Mouse (Mus musculus) Muller cell, postnatal 12 days (primary cell): ENCODE data around the gene Atp6v1g2.
"Not testable (repeated sequence)": the region's sequence is repeated elsewhere in the genome, so short reads cannot be mapped to it uniquely, and the experiment has no call there.

Source experiments
- DNase-seq: peaks from one replicate; pipeline ENCODE4 v3.0.0-alpha.2; 2015; ENCODE audit errors: inconsistent ontology term

The Atp6v1g2 gene

GRCm38 (mm10) chr17:35202442-35202841 is 31.0 kb upstream of the Atp6v1g2 start:
- no peak for DNase-seq

- DNase-seq, result no peak
Observed at GRCm38 (mm10) chr17:35204494-35205379, 28.7 kb upstream of the Atp6v1g2 start, which contains the start of gene Lta. Gene Lta (minus strand): TSS chr17:35205351.

GRCm38 (mm10) chr17:35205380-35205769 is 28.1 kb upstream of the Atp6v1g2 start:
- no peak for DNase-seq

GRCm38 (mm10) chr17:35209785-35210535 is 23.5 kb upstream of the Atp6v1g2 start:
- no peak for DNase-seq

GRCm38 (mm10) chr17:35210593-35210992 is 22.9 kb upstream of the Atp6v1g2 start:
- no peak for DNase-seq

- no peak for DNase-seq
Observed at GRCm38 (mm10) chr17:35213071-35213470, 20.4 kb upstream of the Atp6v1g2 start.

GRCm38 (mm10) chr17:35218516-35219193 is 14.8 kb upstream of the Atp6v1g2 start:
- no peak for DNase-seq

GRCm38 (mm10) chr17:35219601-35220041 is 13.8 kb upstream of the Atp6v1g2 start:
- DNase-seq, result no peak

- no peak for DNase-seq
Observed at GRCm38 (mm10) chr17:35220156-35220952, 13.1 kb upstream of the Atp6v1g2 start, which contains the start of gene Gm16181. Gene Gm16181 (plus strand): TSS chr17:35220834.

- DNase-seq, result no peak
Observed at GRCm38 (mm10) chr17:35222299-35222698, 11.2 kb upstream of the Atp6v1g2 start.

- DNase-seq, result no peak
Observed at GRCm38 (mm10) chr17:35224641-35225040, 8.8 kb upstream of the Atp6v1g2 start.

- DNase-seq, result peak; percentile 65
Observed at GRCm38 (mm10) chr17:35225456-35225855, 8.0 kb upstream of the Atp6v1g2 start.

GRCm38 (mm10) chr17:35226561-35227046 is 6.9 kb upstream of the Atp6v1g2 start:
- no peak for DNase-seq

- DNase-seq, result no peak
Observed at GRCm38 (mm10) chr17:35231022-35231421, 2.4 kb upstream of the Atp6v1g2 start.

- DNase-seq, result peak; percentile 60
Observed at GRCm38 (mm10) chr17:35232043-35232442, 1.4 kb upstream of the Atp6v1g2 start.

GRCm38 (mm10) chr17:35232659-35233058 is 801 bp upstream of the Atp6v1g2 start:
- DNase-seq, result no peak

- not testable (repeated sequence) for DNase-seq
Observed at GRCm38 (mm10) chr17:35234090-35234489, 630 bp downstream of the Atp6v1g2 start.

GRCm38 (mm10) chr17:35234903-35235302 is 1.4 kb downstream of the Atp6v1g2 start:
- peak; percentile 40 for DNase-seq

- peak; percentile 92 for DNase-seq
Observed at GRCm38 (mm10) chr17:35235614-35236389, 2.3 kb downstream of the Atp6v1g2 start, which contains the start of gene Nfkbil1. Gene Nfkbil1 (minus strand): TSS chr17:35235792.

- DNase-seq, result peak; percentile 91
Observed at GRCm38 (mm10) chr17:35236390-35236746, 2.9 kb downstream of the Atp6v1g2 start.
